Mouse (Mus musculus) stomach, postnatal 0 days (tissue): ENCODE measurements around the gene Lbx1. TPM values are rescaled to one million over a fixed set of nuclear protein-coding genes. Genes with fewer than 3 reads are reported as not detected.
A peak's percentile ranks its signal among the peaks of the same experiment; 100 is the strongest.

Source experiments
- ATAC-seq: fragments of 200-750 bp; cut with Nextera tagmentation; 2 replicates; pipeline ENCODE4 v1.8.0; 2017; ENCODE audit not compliant: low FRiP score, low TSS enrichment
- DNase-seq: peaks from one replicate; pipeline ENCODE4 v3.0.0-alpha.2; 2016; ENCODE audit warnings: low spot score
- H3K27ac ChIP-seq: fragments of 300-500 bp; sonication (generic); replicated peaks from 2 replicates; pipeline ENCODE4 v1.5.1; 2014; ENCODE audit warnings: mild to moderate bottlenecking, control low read depth
- H3K27me3 ChIP-seq: fragments of 300-500 bp; sonication (generic); 2 replicates; pipeline ENCODE4 v1.6.1; 2014; ENCODE audit warnings: low read length; ENCODE audit not compliant: control insufficient read depth, insufficient read depth
- H3K36me3 ChIP-seq: fragments of 300-500 bp; sonication (generic); 2 replicates; pipeline ENCODE4 v1.6.1; 2014; ENCODE audit warnings: low read length, mixed read lengths; ENCODE audit not compliant: control insufficient read depth, insufficient read depth
- H3K4me1 ChIP-seq: fragments of 300-500 bp; sonication (generic); replicated peaks from 2 replicates; pipeline ENCODE4 v1.6.1; 2014; ENCODE audit warnings: antibody characterized with exemption; ENCODE audit not compliant: control insufficient read depth, insufficient read depth
- H3K4me2 ChIP-seq: fragments of 300-500 bp; sonication (generic); replicated peaks from 2 replicates; pipeline ENCODE4 v1.6.1; 2014; ENCODE audit warnings: low read depth, mild to moderate bottlenecking, control low read depth, moderate library complexity
- H3K4me3 ChIP-seq: fragments of 300-500 bp; sonication (generic); 2 replicates; pipeline ENCODE4 v1.5.1; 2014; ENCODE audit warnings: low read depth, low read length, control low read depth
- H3K9ac ChIP-seq: fragments of 300-500 bp; sonication (generic); 2 replicates; pipeline ENCODE4 v1.6.1; 2014; ENCODE audit warnings: mild to moderate bottlenecking, low read length, control low read depth, mixed read lengths
- H3K9me3 ChIP-seq: fragments of 300-500 bp; sonication (generic); 2 replicates; pipeline ENCODE4 v1.6.1; 2016; ENCODE audit warnings: low read length; ENCODE audit not compliant: control insufficient read depth
- CTCF ChIP-seq: IDR thresholded peaks from 2 replicates; pipeline ENCODE4 v1.5.1; 2016; ENCODE audit warnings: antibody characterized with exemption, low read depth, mild to moderate bottlenecking, moderate library complexity
- EP300 ChIP-seq: optimal IDR thresholded peaks from 2 replicates; pipeline ENCODE3; 2016; ENCODE audit warnings: antibody characterized with exemption
- WGBS: fragments of 180-500 bp; shearing (Covaris S2); extraction: QIAGEN DNeasy Blood & Tissue Kit; methylation state at CpG from one replicate; pipeline ENCODE4 v1.1.7; 2014; 5-methylcytosine and 5-hydroxymethylcytosine counted together
- polyA plus RNA-seq: library from polyadenylated mRNA; unstranded; fragments of >200 nt; fragmentation: Nextera tagmentation; extraction: Ambion mirVana; gene quantifications from 2 replicates; pipeline ENCODE4 v1.2.1, GENCODE M21; 2015

Gene Lbx1
- 0.04 TPM in 1 of 2 replicates, not detected in the other for polyA plus RNA-seq

- WGBS = 1% methylated on average over 30 of the region's 30 CpGs
- ATAC-seq (peak; percentile 30; the same call in 1 of the 2 replicates), DNase-seq (no peak)
- Histone ChIP-seq H3K4me2 (peak within 1 kb of the TSS; percentile 48), H3K4me3 (peak within 1 kb of the TSS; percentile 38), H3K27me3 (peaks cover 31% of the 10 kb centered on the region), H3K9ac (no peak within 1 kb of the TSS), H3K4me1 (0 out of 2 replicates have a peak, but pooled peaks cover 2% of the 10 kb centered on the region), H3K27ac (no peak within 1 kb of the TSS), H3K9me3 (no peaks in the 10 kb centered on the region), H3K36me3 (no peaks in the 10 kb centered on the region)
- TF ChIP-seq EP300 = no peak
- TF ChIP-seq CTCF = no peak
These were observed at the start of gene Lbx1 for GRCm38 (mm10) chr19:45235766-45236362. Lbx1 (minus strand) TSS chr19:45235812.

GRCm38 (mm10) chr19:45283302-45283701, 47.7 kb upstream of the Lbx1 start:
- 9% methylated on average over 10 of the region's 10 CpGs for WGBS
- Histone ChIP-seq H3K9me3 (no peaks in the 10 kb centered on the region), H3K9ac (no peak overlapping the region), H3K4me3 (no peak overlapping the region), H3K4me1 (no peaks in the 10 kb centered on the region), H3K36me3 (no peaks in the 10 kb centered on the region), H3K4me2 (no peak overlapping the region), H3K27me3 (no peaks in the 10 kb centered on the region; the same call in 1 of the 2 replicates), H3K27ac (no peak overlapping the region)
- DNase-seq (peak; percentile 59), ATAC-seq (no peak)
- TF ChIP-seq CTCF (peak; percentile 80), EP300 (no peak)

- no peak for DNase-seq
- H3K9me3 ChIP-seq = no peaks in the 10 kb centered on the region
- H3K4me2 ChIP-seq = no peak overlapping the region
- H3K4me1 ChIP-seq = 0 out of 2 replicates have a peak, but pooled peaks cover 2% of the 10 kb centered on the region
- H3K36me3 ChIP-seq = no peaks in the 10 kb centered on the region
- H3K27me3 ChIP-seq = no peaks in the 10 kb centered on the region
- ATAC-seq = no peak
- WGBS = 59% methylated on average over 4 of the region's 4 CpGs
- no peak overlapping the region for H3K27ac ChIP-seq
- TF ChIP-seq CTCF (no peak), EP300 (no peak)
- no peak overlapping the region for H3K9ac ChIP-seq
- H3K4me3 ChIP-seq = no peak overlapping the region
These were observed 40.6 kb upstream of the Lbx1 start for GRCm38 (mm10) chr19:45276196-45276595.

- Histone ChIP-seq H3K27me3 (no peaks in the 10 kb centered on the region), H3K4me1 (0 out of 2 replicates have a peak, but pooled peaks cover 2% of the 10 kb centered on the region), H3K36me3 (no peaks in the 10 kb centered on the region), H3K4me3 (no peak overlapping the region), H3K9me3 (no peaks in the 10 kb centered on the region), H3K4me2 (no peak overlapping the region), H3K27ac (no peak overlapping the region), H3K9ac (no peak overlapping the region)
- DNase-seq = no peak
- ATAC-seq = no peak
- TF ChIP-seq CTCF (no peak), EP300 (no peak)
- 29% methylated on average over 10 of the region's 10 CpGs for WGBS
These were observed 36.4 kb upstream of the Lbx1 start for GRCm38 (mm10) chr19:45271986-45272385.

- DNase-seq (no peak), ATAC-seq (no peak)
- Histone ChIP-seq H3K27ac (no peak overlapping the region), H3K4me1 (no peaks in the 10 kb centered on the region), H3K9ac (no peak overlapping the region), H3K4me2 (no peak overlapping the region), H3K36me3 (no peaks in the 10 kb centered on the region), H3K9me3 (no peaks in the 10 kb centered on the region), H3K27me3 (no peaks in the 10 kb centered on the region), H3K4me3 (no peak overlapping the region)
- TF ChIP-seq CTCF (no peak), EP300 (no peak)
- 66% methylated on average over 10 of the region's 10 CpGs for WGBS
These were observed 27.4 kb upstream of the Lbx1 start for GRCm38 (mm10) chr19:45262995-45263394.
